8 mouse cellular contexts compared by ENCODE assay signal in genomic region chr6:125166861-125167650, GRCm38 (mm10). TPM values are rescaled to one million over a fixed set of nuclear protein-coding genes. Genes with fewer than 3 reads are reported as not detected.
DNase-seq lines count a peak whose midpoint lies in the region; ATAC-seq and TF ChIP-seq lines count a peak whose summit lies in the region.

No protein-coding gene starts in this region.

- peaks cover 68% of the 10 kb centered on the region for H3K4me1 ChIP-seq in erythroblast, embryonic 14.5 days (ENCODE audit: control insufficient read depth)
- H3K4me1 ChIP-seq in embryonic facial prominence, embryonic 15.5 days = peaks cover 34% of the 10 kb centered on the region
- H3K4me1 ChIP-seq in heart, embryonic 16.5 days (ENCODE audit: control insufficient read depth, insufficient read depth, low read length) = peaks cover 24% of the 10 kb centered on the region
- peaks cover 24% of the 10 kb centered on the region for H3K4me1 ChIP-seq in limb, embryonic 11.5 days (ENCODE audit: control insufficient read depth, insufficient read depth, low read length)

- H3K27me3 ChIP-seq in erythroblast, embryonic 14.5 days (ENCODE audit: control insufficient read depth) = no peaks in the 10 kb centered on the region
- H3K27me3 ChIP-seq in embryonic facial prominence, embryonic 15.5 days = no peaks in the 10 kb centered on the region
- H3K27me3 ChIP-seq in heart, embryonic 16.5 days (ENCODE audit: control insufficient read depth, insufficient read depth, low read length) = no peaks in the 10 kb centered on the region
- H3K27me3 ChIP-seq in limb, embryonic 11.5 days (ENCODE audit: control insufficient read depth, insufficient read depth, low read length) = no peaks in the 10 kb centered on the region
- no peaks in the 10 kb centered on the region for H3K27me3 ChIP-seq in myocyte (ENCODE audit: control insufficient read depth, insufficient read depth, insufficient read length)

- DNase-seq in NIH3T3 (ENCODE audit: low read depth) = peak; percentile 76
- DNase-seq in limb, embryonic 11.5 days (ENCODE audit: low spot score) = peak; percentile 42
- no peak for DNase-seq in c-Kit-positive CD71-positive TER-119-positive erythroid progenitor cells, embryonic 14.5 days (ENCODE audit: low spot score)

- peak overlapping the region; percentile 77 for H3K4me3 ChIP-seq in erythroblast, embryonic 14.5 days (replicated peaks)
- H3K4me3 ChIP-seq in embryonic facial prominence, embryonic 15.5 days (replicated peaks) = peak overlapping the region; percentile 95
- H3K4me3 ChIP-seq in heart, embryonic 16.5 days (ENCODE audit: low read length) = peak overlapping the region; percentile 90
- H3K4me3 ChIP-seq in limb, embryonic 11.5 days (ENCODE audit: low read depth, low read length) = peak overlapping the region; percentile 2; the same call in 1 of the 2 replicates
- peak overlapping the region; percentile 98 for H3K4me3 ChIP-seq in myocyte

- no peak overlapping the region for H3ac ChIP-seq in myocyte (ENCODE audit: control insufficient read depth, insufficient read length)

- H3K9me3 ChIP-seq in erythroblast, embryonic 14.5 days (ENCODE audit: control insufficient read depth, low read length) = no peaks in the 10 kb centered on the region
- H3K9me3 ChIP-seq in embryonic facial prominence, embryonic 15.5 days (replicated peaks) = no peaks in the 10 kb centered on the region
- H3K9me3 ChIP-seq in heart, embryonic 16.5 days (replicated peaks; ENCODE audit: control insufficient read depth, low read length) = no peaks in the 10 kb centered on the region
- no peaks in the 10 kb centered on the region for H3K9me3 ChIP-seq in limb, embryonic 11.5 days (ENCODE audit: control insufficient read depth, low read length)

- peaks cover 24% of the 10 kb centered on the region for H3K79me2 ChIP-seq in myocyte (ENCODE audit: control insufficient read depth, insufficient read depth)

- H3K36me3 ChIP-seq in erythroblast, embryonic 14.5 days (ENCODE audit: control insufficient read depth) = peaks cover 84% of the 10 kb centered on the region
- peaks cover 59% of the 10 kb centered on the region for H3K36me3 ChIP-seq in embryonic facial prominence, embryonic 15.5 days
- H3K36me3 ChIP-seq in heart, embryonic 16.5 days (ENCODE audit: control insufficient read depth, insufficient read depth) = peaks cover 48% of the 10 kb centered on the region
- H3K36me3 ChIP-seq in limb, embryonic 11.5 days (ENCODE audit: control insufficient read depth, insufficient read depth, low read length) = peaks cover 44% of the 10 kb centered on the region
- H3K36me3 ChIP-seq in myocyte (ENCODE audit: control insufficient read depth, insufficient read depth) = peaks cover 6% of the 10 kb centered on the region

- H3K4me2 ChIP-seq in embryonic facial prominence, embryonic 15.5 days (replicated peaks) = peak overlapping the region; percentile 85
- peak overlapping the region; percentile 75 for H3K4me2 ChIP-seq in heart, embryonic 16.5 days (ENCODE audit: low read depth, low read length)
- peak overlapping the region; percentile 96 for H3K4me2 ChIP-seq in limb, embryonic 11.5 days (ENCODE audit: low read depth, severe bottlenecking)
- H3K4me2 ChIP-seq in myocyte (ENCODE audit: low read depth) = peak overlapping the region; percentile 93

- peak overlapping the region; percentile 94 for H3K27ac ChIP-seq in embryonic facial prominence, embryonic 15.5 days (replicated peaks)
- H3K27ac ChIP-seq in heart, embryonic 16.5 days (ENCODE audit: low read length) = peak overlapping the region; percentile 99
- H3K27ac ChIP-seq in limb, embryonic 11.5 days (replicated peaks; ENCODE audit: low read depth, low read length) = peak overlapping the region; percentile 66

- ATAC-seq in erythroblast, adult 5-6 weeks (replicated peaks; ENCODE audit: low FRiP score, poor library complexity, severe bottlenecking) = no peak
- ATAC-seq in embryonic facial prominence, embryonic 15.5 days (ENCODE audit: insufficient number of reproducible peaks, low FRiP score, low TSS enrichment, low read depth) = peak; percentile 48; the same call in 1 of the 2 replicates
- peak; percentile 61 for ATAC-seq in heart, embryonic 16.5 days (replicated peaks; ENCODE audit: extremely low read depth, insufficient read depth, low FRiP score)
- no peak for ATAC-seq in limb, embryonic 11.5 days (ENCODE audit: insufficient number of reproducible peaks, low FRiP score, low TSS enrichment, low read depth)

- 19% methylated on average over 10 of the region's 10 CpGs for WGBS in embryonic facial prominence, embryonic 15.5 days
- WGBS in heart, embryonic 16.5 days = 19% methylated on average over 10 of the region's 10 CpGs
- 24% methylated on average over 10 of the region's 10 CpGs for WGBS in limb, embryonic 11.5 days

- no peak for TF ChIP-seq POLR2A in myocyte (IDR thresholded peaks at IDR 0.05; ENCODE audit: insufficient read length, low read depth)

- H3K9ac ChIP-seq in embryonic facial prominence, embryonic 15.5 days = 0 out of 2 replicates have a peak overlapping the region, but pooled peaks have one; percentile 28
- H3K9ac ChIP-seq in heart, embryonic 16.5 days (ENCODE audit: low read length) = peak overlapping the region; percentile 82
- no peak overlapping the region; the same call in 1 of the 2 replicates for H3K9ac ChIP-seq in limb, embryonic 11.5 days (ENCODE audit: low read length)

TF ChIP-seq in myocyte, 11 proteins besides CTCF, POLR2A, EP300 and RAD21:
- TF ChIP-seq MYOG (IDR thresholded peaks at IDR 0.05; ENCODE audit: control insufficient read depth in 1 of 3, insufficient read depth in 1 of 3, insufficient read length in 2 of 3, low read depth in 2 of 3) (peak in 2 of 3 experiments; percentile 30 to 37), USF1 (IDR thresholded peaks at IDR 0.05; ENCODE audit: low read depth) (no peak), MYOD1 (IDR thresholded peaks at IDR 0.05; ENCODE audit: control insufficient read depth in 1 of 3, insufficient read length in 2 of 3, low read depth in 2 of 3) (peak in 2 of 3 experiments; percentile 34 to 49), POLR2AphosphoS2 (IDR thresholded peaks at IDR 0.05; ENCODE audit: insufficient read length, low read depth) (peak; percentile 55)

RNA-seq across cellular contexts. Expression of gene Gapdh, which starts 0.8 kb away (rescaled TPM):
- 525 and 659 TPM in 2 replicates for polyA plus RNA-seq in erythroblast, embryonic 14.5 days (2012)
- 912 and 913 TPM in 2 replicates for total RNA-seq in erythroblast, adult 5-6 weeks (2015; ENCODE audit: low replicate concordance)
- 174 and 278 TPM in 2 replicates for total RNA-seq in erythroblast, adult 5-6 weeks (2017; ENCODE audit: low replicate concordance)
- 1,507 and 1,606 TPM in 2 replicates for polyA plus RNA-seq in embryonic facial prominence, embryonic 15.5 days (2015; fragmentation: Nextera tagmentation; extraction: Ambion mirVana)
- 3,677 and 4,254 TPM in 2 replicates for polyA plus RNA-seq in heart, embryonic 16.5 days (2015; fragmentation: Nextera tagmentation; extraction: Ambion mirVana)
- 2,642 and 2,787 TPM in 2 replicates for polyA plus RNA-seq in limb, embryonic 11.5 days (2014; fragmentation: Nextera tagmentation; extraction: Ambion mirVana)
- polyA plus RNA-seq in myocyte (2012; fragmentation: generic; extraction: Trizol) = 9,871 TPM

RNA-seq across cellular contexts. Expression of gene Iffo1, which starts 22.0 kb away (rescaled TPM):
- polyA plus RNA-seq in erythroblast, embryonic 14.5 days (2012) = 1.3 and 1.5 TPM in 2 replicates
- 3.1 and 6.9 TPM in 2 replicates for total RNA-seq in erythroblast, adult 5-6 weeks (2015; ENCODE audit: low replicate concordance)
- 2.2 and 10.9 TPM in 2 replicates for total RNA-seq in erythroblast, adult 5-6 weeks (2017; ENCODE audit: low replicate concordance)
- polyA plus RNA-seq in embryonic facial prominence, embryonic 15.5 days (2015; fragmentation: Nextera tagmentation; extraction: Ambion mirVana) = 30.3 and 37.6 TPM in 2 replicates
- polyA plus RNA-seq in heart, embryonic 16.5 days (2015; fragmentation: Nextera tagmentation; extraction: Ambion mirVana) = 11.7 and 13.2 TPM in 2 replicates
- polyA plus RNA-seq in limb, embryonic 11.5 days (2014; fragmentation: Nextera tagmentation; extraction: Ambion mirVana) = 12.7 and 14.5 TPM in 2 replicates
- polyA plus RNA-seq in myocyte (2012; fragmentation: generic; extraction: Trizol) = 244 TPM

RNA-seq across cellular contexts. Expression of gene Ncapd2, which starts 24.4 kb away (rescaled TPM):
- 78.5 and 98.6 TPM in 2 replicates for polyA plus RNA-seq in erythroblast, embryonic 14.5 days (2012)
- total RNA-seq in erythroblast, adult 5-6 weeks (2015; ENCODE audit: low replicate concordance) = 139 and 148 TPM in 2 replicates
- total RNA-seq in erythroblast, adult 5-6 weeks (2017; ENCODE audit: low replicate concordance) = 137 and 246 TPM in 2 replicates
- 97.2 and 98.7 TPM in 2 replicates for polyA plus RNA-seq in embryonic facial prominence, embryonic 15.5 days (2015; fragmentation: Nextera tagmentation; extraction: Ambion mirVana)
- 97.4 and 99.3 TPM in 2 replicates for polyA plus RNA-seq in heart, embryonic 16.5 days (2015; fragmentation: Nextera tagmentation; extraction: Ambion mirVana)
- 181 and 182 TPM in 2 replicates for polyA plus RNA-seq in limb, embryonic 11.5 days (2014; fragmentation: Nextera tagmentation; extraction: Ambion mirVana)
- 34.7 TPM for polyA plus RNA-seq in myocyte (2012; fragmentation: generic; extraction: Trizol)

RNA-seq across cellular contexts. Expression of gene Mrpl51, which starts 24.5 kb away (rescaled TPM):
- polyA plus RNA-seq in erythroblast, embryonic 14.5 days (2012) = 18.9 and 22.8 TPM in 2 replicates
- 40.1 and 54.4 TPM in 2 replicates for total RNA-seq in erythroblast, adult 5-6 weeks (2015; ENCODE audit: low replicate concordance)
- 16.4 and 29.8 TPM in 2 replicates for total RNA-seq in erythroblast, adult 5-6 weeks (2017; ENCODE audit: low replicate concordance)
- 198 and 212 TPM in 2 replicates for polyA plus RNA-seq in embryonic facial prominence, embryonic 15.5 days (2015; fragmentation: Nextera tagmentation; extraction: Ambion mirVana)
- 270 and 281 TPM in 2 replicates for polyA plus RNA-seq in heart, embryonic 16.5 days (2015; fragmentation: Nextera tagmentation; extraction: Ambion mirVana)
- 216 and 218 TPM in 2 replicates for polyA plus RNA-seq in limb, embryonic 11.5 days (2014; fragmentation: Nextera tagmentation; extraction: Ambion mirVana)
- 132 TPM for polyA plus RNA-seq in myocyte (2012; fragmentation: generic; extraction: Trizol)

RNA-seq across cellular contexts. Expression of gene Nop2, which starts 35.3 kb away (rescaled TPM):
- 0.78 and 1.8 TPM in 2 replicates for polyA plus RNA-seq in erythroblast, embryonic 14.5 days (2012)
- total RNA-seq in erythroblast, adult 5-6 weeks (2015; ENCODE audit: low replicate concordance) = 4.8 and 6.7 TPM in 2 replicates
- total RNA-seq in erythroblast, adult 5-6 weeks (2017; ENCODE audit: low replicate concordance) = 10.5 and 11.8 TPM in 2 replicates
- 57.5 and 58.3 TPM in 2 replicates for polyA plus RNA-seq in embryonic facial prominence, embryonic 15.5 days (2015; fragmentation: Nextera tagmentation; extraction: Ambion mirVana)
- polyA plus RNA-seq in heart, embryonic 16.5 days (2015; fragmentation: Nextera tagmentation; extraction: Ambion mirVana) = 45.0 and 45.8 TPM in 2 replicates
- 71.4 and 76.3 TPM in 2 replicates for polyA plus RNA-seq in limb, embryonic 11.5 days (2014; fragmentation: Nextera tagmentation; extraction: Ambion mirVana)
- 55.4 TPM for polyA plus RNA-seq in myocyte (2012; fragmentation: generic; extraction: Trizol)

Comparison
In these comparisons a context has a peak if more than half of its experiments do, and no peak if none do; other contexts are left out.
1. H3K4me3 ChIP-seq: peak in every context shown above with its lines; median percentile 98 in myocyte; 95 in embryonic facial prominence, embryonic 15.5 days; 90 in heart, embryonic 16.5 days; 77 in erythroblast, embryonic 14.5 days; 2 in limb, embryonic 11.5 days.
2. ATAC-seq: peak in embryonic facial prominence, embryonic 15.5 days (single experiment) and heart, embryonic 16.5 days (single experiment); none in erythroblast, adult 5-6 weeks (single experiment) and limb, embryonic 11.5 days (single experiment).
3. Peak in every context shown above with its lines, with median percentiles within 50 percentile points of each other: H3K27ac ChIP-seq and H3K4me2 ChIP-seq.